Mouse (Mus musculus): ENCODE data around the gene H1f0. TPM values are rescaled to one million over a fixed set of nuclear protein-coding genes. Genes with fewer than 3 reads are reported as not detected.
"Not testable (repeated sequence)": the region's sequence is repeated elsewhere in the genome, so short reads cannot be mapped to it uniquely, and the experiment has no call there.

H1f0 gene
- polyA plus RNA-seq, 1 experiment: 96.0 TPM

DNA sequence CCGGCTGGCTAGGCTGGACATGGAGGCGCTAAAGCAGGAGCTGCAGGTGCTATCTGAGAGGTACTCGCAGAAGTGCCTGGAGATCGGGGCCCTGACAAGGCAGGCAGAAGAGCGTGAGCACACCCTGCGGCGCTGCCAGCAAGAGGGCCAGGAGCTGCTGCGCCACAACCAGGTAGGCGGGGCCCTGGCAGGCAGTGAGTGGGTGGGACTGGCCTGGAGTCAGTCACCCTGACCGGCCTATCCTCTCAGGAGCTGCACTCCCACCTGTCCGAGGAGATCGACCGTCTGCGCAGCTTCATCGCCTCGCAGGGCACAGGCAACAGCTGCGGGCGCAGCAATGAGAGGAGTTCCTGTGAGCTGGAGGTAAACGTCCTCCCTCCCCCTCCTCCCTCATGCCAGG lies 26.2 kb upstream of the H1f0 start:
- 75% methylated on average over 19 of the region's 19 CpGs for WGBS
- no peak for DNase-seq (ENCODE audit: low read depth, low spot score)

DNA sequence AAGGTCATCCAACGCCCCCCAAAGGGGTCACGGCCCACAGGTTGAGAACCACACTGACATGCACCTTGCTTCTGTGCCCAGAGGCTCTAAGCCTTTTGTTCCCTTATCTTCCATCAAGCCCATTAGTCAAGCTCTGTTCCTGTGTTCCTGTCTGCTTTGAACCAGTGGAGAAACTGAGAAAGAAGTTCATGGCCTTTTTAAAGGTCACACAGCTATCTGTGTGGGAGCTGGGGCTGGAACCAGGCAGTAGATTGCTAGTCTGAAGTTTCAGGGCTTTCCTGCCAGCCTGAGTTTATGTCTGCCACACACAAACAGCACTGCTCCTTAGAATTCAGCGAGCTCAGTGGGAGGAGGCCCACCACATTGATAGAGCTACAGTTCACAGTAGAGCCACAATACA lies 25.2 kb upstream of the H1f0 start:
- 89% methylated on average over 3 of the region's 3 CpGs for WGBS
- no peak for DNase-seq (ENCODE audit: low read depth, low spot score)

DNA sequence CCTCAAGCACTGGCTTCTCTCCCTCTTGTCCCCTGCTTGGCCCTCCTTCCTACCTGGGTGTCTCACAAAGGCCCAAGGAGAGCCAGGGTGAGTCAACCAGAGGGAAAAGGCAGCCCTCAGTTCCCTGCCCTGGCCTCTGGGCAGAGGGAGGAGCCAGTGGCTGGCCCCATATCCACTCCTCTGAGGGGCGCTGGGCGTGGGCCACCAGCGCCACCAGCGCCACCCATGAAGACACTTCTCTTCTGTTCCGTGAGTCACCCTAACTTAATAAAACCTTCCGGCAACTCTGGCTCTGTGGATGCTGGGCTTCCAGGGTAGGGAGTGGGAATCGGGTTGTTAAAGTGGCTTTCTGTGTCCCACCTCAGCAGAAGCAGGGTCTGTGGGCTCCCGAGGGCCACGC lies 22.7 kb upstream of the H1f0 start:
- no peak for DNase-seq (ENCODE audit: low read depth, low spot score)
- WGBS: 82% methylated on average over 9 of the region's 9 CpGs

DNA sequence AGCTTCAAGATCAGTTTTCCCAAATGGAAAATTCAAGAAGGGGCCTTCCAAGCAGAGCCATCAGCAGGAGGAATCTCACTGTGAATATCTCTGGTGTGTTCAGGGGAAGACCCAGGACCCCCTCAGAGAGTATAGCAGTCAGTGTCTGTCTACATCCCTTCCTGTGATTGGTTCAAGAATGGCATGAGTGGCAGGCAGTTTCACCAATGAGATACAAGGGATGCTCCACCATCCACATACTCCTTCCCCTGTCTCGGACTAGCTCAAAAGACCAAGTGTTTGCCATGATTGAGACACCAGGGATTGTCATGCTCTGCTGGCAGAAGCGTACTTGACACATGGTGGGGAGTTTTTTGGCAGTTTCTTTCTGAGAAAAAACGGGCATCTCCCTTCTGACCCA lies 21.6 kb upstream of the H1f0 start:
- WGBS: 74% methylated on average over 3 of the region's 3 CpGs
- DNase-seq (ENCODE audit: low read depth, low spot score): no peak

DNA sequence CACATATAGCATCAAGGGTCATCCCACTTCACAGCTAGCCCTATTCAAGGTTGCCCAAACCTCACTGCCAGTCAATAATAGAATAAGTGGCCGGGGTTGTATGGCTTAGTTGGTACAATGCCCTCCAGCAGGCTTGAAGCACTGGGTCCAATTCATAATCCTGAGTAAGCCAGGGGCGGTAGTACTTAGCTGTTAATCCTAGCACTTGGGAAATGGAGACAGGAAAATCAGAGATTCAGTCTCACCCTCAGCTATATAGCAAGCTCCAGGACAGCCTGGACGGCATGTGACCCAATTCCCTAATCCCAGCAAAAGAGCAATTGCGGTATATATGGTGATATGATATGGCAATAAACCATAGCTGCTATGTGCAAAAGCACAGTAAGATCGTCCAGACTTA lies 21.2 kb upstream of the H1f0 start:
- DNase-seq (ENCODE audit: low read depth, low spot score): no peak
- WGBS: 67% methylated on average over 5 of the region's 5 CpGs

DNA sequence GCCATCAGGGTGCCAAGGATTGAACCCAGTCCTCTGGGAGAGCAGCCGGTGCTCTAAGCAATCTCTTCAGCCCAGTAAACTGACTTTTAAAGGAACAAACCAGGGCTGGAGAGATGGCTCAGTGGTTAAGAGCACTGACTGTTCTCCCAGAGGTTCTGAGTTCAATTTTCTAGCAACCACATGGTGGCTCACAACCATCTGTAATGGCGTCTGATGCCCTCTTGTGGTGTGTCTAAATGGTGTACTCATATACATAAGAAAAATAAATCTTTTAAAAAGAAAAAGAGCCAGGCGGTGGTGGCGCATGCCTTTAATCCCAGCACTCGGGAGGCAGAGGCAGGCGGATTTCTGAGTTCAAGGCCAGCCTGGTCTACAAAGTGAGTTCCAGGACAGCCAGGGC lies 20.4 kb upstream of the H1f0 start:
- whole genome bisulfite sequencing: 85% methylated on average over 6 of the region's 6 CpGs
- not testable (repeated sequence) for DNase-seq (ENCODE audit: low read depth, low spot score)

DNA sequence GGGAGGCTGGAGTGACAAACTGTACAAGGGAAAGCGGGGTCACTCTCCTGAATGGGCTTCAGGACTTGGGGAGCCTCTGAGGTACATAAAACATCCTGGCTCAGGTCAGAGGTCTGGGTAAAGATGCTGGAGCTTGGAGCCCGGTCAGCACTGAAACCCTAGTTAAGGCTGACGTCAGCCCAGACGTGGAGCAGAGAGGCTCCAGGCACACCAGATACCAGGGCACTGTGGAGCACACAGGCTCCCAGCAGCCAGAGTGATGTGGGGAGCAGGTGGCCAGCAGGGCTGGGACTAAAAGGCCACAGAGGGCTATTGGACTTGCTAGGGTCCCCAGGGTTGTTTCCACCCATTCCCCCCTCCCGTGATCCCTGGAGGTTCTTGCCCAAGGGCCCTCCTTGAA lies 18.5 kb upstream of the H1f0 start:
- WGBS: 71% methylated on average over 5 of the region's 5 CpGs
- DNase-seq (ENCODE audit: low read depth, low spot score): no peak

DNA sequence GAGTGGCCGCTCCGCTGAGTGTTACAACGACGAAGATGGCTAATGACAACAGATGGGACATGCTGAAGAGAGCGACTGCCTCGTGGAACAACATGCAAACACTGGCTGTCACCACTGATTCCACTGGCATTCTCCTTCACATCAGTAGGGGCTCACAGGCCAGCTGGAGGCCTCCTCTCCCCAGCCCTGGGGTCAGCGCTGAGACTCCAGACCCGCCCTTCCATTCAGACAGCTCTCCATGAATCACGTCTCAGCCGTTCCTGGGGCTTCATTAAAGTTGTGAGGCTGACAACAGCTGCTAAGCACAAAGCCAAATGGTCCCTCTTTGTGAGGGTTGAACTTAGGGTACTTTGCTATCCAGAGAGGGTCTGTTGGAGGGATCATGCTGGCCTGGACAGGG lies 16.7 kb upstream of the H1f0 start:
- no peak for DNase-seq (ENCODE audit: low read depth, low spot score)
- WGBS: 71% methylated on average over 10 of the region's 10 CpGs

DNA sequence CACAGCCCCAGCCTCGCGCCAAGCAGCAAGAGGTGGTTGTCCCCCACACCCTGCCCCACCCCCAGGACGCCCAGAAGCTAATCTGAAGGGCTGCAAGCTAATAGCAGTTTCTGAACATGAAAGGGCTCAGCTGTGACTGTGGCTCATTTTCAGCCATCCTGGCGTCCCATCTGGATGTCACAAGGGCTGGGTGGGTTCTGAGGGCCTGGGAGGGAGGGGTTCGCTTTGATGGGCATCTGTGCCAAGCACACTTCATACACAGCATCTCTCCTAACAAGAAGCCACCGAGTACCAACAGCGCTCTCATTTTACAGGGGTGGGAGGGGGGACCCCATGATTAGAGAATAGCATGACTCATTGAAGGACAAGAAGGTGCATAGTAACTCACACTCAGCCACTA lies 14.9 kb upstream of the H1f0 start:
- 49% methylated on average over 7 of the region's 7 CpGs for WGBS
- DNase-seq (ENCODE audit: low read depth, low spot score): no peak

DNA sequence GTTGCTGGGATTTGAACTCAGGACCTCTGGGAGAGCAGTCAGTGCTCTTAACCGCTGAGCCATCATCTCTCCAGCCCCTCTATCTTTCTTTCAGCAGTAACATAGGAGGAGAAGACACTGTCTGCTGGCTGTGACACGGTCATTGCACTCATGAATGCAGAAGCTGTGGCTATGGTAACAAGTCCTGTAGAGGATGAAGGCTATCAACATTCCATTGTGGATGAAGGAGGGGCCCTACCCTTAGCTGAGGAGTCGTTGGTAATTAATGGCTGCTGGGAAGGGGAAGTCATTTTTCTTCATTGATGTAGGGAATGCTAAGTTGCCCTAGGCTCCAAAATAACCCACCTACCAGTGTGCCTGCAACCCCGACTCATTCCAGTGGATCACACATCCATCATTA lies 10.1 kb upstream of the H1f0 start:
- 50% methylated on average over 4 of the region's 4 CpGs for WGBS
- no peak for DNase-seq (ENCODE audit: low read depth, low spot score)

DNA sequence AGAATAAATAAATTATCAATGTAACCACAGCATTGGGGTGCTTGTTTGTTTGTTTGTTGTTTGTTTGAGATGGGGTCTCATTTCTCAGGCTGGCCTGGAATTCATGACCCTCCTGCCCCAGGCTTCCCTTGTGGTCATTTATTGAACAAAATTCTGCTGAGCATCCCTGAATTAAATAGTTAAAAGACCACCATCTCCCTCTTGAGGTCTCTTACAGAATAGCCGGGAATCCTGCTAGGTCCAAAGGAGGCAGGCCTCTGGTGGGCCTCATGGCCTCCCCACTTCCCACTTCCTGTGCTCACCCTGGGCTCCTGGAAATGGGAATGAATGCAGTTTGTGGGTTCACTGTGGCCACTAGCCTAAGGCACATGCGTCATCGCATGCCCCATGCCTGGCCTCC lies 9.4 kb upstream of the H1f0 start:
- 85% methylated on average over 3 of the region's 3 CpGs for WGBS
- DNase-seq (ENCODE audit: low read depth, low spot score): no peak

DNA sequence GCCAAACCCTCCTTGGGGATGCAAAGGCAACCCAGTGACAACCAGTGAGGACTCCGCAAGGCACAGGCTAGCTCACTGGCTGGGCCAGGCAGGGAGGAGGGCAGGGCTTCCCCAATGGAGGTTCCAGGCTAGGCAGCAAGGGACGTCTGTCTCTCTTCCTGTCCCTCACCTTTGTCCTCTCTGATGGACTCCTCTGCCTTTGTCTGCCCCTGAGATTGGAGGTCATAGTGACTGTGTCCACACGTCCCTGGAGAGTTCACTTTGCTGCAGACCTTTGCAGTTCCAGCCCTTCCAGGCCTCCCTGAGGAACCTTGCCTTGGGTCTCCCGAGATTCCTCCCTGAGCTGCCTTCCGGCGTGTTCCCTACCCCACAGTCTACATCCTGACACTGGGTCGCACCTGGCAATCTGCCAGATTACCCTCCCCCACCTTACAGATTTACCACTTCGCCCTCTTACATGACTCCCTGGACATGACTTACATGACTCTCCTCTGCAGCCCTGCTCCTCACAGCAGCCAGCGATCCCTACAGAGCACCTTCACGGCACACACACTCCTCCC lies 5.5 kb upstream of the H1f0 start:
- no peak for DNase-seq (ENCODE audit: low read depth, low spot score)
- WGBS: 75% methylated on average over 10 of the region's 10 CpGs

DNA sequence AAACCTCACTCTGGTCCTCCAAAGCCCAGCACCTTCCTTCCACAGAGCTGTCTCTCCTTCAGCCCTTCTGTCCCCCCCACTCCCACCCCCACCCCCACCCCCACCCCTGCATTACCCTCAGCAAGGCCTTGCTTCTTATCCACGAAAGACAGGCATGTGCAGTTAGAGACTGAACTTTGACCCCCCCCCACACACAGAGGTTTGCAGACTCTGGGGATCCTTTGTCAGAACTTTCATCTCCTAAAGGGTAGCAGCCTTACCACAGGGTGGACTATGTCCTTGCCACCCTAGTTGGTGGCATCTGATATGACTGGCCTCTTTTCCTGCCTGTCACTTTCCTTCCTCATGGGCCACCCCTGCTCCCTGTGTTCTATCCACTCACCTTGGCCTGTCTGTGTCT lies 4.9 kb upstream of the H1f0 start:
- 45% methylated on average over 1 of the region's 1 CpGs for WGBS
- no peak for DNase-seq (ENCODE audit: low read depth, low spot score)

DNA sequence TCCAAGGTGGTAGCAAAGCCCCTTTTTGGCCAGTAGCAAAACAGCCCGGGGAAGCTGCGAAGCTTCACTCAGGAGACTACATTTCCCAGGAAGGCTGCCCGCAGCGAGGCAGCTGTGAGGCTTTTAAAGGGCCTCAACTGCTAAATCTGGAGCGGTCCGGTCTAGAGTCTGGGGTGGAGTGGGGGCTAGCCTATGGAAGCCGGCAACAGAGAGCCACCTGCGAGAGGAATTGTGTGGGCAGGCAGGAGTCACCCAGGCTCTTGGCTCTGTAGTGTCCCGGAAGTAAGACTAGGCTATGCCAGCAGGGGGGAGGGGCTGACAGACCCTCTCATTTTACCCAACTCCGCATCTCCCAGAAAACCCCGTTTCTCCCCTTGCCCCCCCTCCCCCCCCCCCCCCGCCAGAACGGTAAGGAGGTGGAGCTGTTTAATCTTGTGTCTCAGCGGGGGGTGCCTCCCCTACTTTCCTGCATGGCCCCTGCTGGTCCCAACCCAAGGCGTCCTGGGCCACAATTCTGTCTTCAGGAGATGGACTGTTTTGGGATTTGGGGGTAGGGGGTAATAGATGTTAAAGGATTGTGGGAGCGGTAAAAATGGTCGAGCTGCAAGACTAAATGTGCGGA lies 2.5 kb upstream of the H1f0 start:
- no peak for DNase-seq (ENCODE audit: low read depth, low spot score)
- 43% methylated on average over 16 of the region's 18 CpGs for WGBS

DNA sequence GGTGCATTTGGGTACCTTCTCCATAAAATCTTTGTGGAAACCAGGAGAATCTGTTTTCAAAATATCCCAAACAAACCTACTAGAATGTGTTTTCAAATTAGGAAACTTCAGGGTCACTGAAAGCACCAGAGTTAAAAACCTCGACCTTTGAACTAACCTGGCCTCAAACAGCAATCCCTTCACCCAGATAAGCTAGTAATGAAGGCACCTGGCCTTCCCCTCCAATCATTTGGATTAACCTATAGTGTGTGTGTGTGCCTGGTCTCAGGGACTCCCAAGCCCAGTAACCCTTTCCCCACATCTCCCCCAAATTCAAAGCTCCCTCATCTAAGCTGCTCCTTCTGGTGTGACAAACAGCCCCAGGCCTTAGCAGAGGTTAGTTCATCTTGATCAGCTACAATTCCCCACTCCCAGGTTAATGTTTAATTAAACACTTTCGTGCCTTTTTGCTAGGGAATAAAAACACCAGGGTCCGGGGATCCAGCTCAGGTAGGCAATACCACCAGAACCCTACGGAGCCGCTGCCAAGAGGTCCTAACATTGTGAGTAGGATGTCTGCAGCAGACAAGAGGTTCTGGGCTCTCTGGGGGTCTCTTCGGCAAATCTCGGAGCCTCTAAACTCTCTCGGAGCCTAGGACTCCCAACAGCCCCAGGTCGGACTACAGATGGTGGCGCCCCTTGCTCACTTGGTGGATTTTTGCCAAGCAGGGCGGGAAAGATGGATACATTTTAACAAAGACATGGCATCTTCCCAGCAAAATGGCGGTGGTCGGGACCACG lies 1.5 kb upstream of the H1f0 start:
- DNase-seq (ENCODE audit: low read depth, low spot score): no peak
- 25% methylated on average over 14 of the region's 14 CpGs for WGBS

DNA sequence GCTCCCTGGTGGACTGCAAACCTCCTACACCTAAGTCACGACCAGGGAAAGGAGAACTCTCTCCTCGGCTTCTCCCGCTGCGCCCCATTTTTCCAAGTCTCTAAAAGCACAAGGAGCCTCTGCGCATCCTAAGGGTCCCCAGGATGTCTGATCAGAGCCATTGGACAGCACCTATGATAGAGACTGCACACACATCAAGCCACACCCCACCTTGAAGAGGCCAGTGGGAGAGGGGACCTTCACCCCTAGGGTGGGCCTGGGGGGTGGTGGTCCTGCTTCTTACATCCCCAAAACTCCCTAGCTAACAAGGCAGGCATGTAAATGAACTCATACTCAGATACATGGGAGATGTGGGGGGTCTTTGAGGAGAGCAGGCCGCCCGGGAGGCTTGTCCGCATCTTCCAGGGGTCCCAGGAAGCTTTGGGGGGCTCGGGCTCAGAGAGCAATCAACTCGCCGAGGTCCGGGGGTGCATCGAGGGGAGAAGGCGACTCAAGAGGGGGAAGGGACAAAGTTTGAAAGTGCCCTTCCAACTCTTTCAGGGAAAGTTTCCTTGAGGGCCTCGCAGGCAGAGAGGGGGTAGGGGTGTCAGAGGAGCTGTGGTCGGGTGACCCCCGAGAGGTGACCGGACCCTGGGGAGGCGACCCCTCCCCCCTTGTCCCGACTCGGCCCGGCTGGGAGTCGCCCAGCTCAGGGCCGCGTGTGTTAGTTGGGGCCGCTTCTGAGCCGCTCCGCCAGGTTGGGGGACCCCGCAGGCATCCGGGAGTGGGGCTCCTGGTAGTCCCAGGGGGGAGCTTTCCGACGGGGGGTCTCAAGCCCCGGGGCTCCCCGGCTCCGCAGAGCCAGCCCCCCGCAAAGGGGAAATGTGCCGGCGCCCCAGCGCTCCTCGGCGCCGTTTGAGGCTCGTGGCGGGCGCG lies 702 bp upstream of the H1f0 start:
- DNase-seq (ENCODE audit: low read depth, low spot score): no peak
- 4% methylated on average over 46 of the region's 46 CpGs for WGBS

DNA sequence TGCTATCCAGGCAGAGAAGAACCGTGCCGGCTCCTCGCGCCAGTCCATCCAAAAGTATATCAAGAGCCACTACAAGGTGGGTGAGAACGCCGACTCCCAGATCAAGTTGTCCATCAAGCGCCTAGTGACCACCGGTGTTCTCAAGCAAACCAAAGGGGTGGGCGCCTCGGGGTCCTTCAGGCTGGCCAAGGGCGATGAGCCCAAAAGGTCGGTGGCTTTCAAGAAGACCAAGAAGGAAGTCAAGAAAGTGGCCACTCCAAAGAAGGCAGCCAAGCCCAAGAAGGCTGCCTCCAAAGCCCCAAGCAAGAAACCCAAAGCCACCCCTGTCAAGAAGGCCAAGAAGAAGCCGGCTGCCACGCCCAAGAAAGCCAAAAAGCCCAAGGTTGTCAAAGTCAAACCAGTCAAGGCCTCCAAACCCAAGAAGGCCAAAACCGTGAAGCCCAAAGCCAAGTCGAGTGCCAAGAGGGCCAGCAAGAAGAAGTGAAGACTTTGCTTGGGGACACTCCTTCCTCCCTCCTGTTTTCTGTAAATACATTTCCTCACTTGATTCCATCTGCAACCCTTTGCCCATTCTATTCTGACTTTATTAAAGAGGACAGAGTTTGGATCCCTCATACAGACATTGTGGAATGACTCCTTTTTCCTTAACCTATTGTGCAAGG lies 704 bp downstream of the H1f0 start:
- WGBS: 5% methylated on average over 16 of the region's 16 CpGs
- no peak for DNase-seq (ENCODE audit: low read depth, low spot score)

DNA sequence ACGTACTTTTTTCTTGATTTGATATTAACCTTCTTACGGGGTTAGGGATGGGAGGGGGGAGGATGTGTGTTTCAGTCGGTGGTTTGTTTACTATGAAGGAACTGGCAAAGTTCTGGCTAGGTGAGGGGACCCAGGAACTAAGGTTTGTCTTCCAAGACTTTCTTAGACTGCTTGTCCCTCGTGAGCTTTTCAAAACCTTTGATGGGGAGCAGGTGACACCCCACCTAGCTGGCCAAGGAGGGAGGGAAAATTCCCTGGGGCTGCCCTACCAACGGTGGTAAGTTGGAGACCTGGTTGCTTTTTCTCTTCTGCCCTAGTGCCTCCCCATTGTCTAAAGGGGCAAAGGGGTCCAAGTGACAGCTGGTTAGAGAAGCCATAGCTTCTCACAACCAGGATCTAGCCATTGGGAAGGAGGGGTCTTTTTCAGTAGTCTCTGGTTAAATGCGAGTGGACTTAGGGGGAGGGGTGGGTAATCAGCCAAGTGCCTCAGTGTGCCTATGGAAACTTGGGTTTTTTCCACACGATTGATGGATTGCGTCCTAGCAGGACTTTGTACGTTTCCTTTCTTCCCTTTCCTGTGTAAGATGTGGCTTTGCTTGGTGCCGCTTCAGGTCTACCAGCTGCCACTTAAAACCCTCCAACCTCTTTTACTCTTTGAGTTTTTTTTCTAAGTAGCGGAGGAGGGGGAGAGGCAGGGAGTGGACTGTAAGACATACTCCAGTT lies 1.4 kb downstream of the H1f0 start:
- under 1% methylated on average over 11 of the region's 11 CpGs for WGBS
- DNase-seq (ENCODE audit: low read depth, low spot score): no peak
